Mouse (Mus musculus): Measurements from ENCODE around the gene Slc12a8. TPM values are rescaled to one million over a fixed set of nuclear protein-coding genes. Genes with fewer than 3 reads are reported as not detected.

The Slc12a8 gene
- 0.06 and 0.14 TPM in 2 replicates for polyA plus RNA-seq (2015; fragmentation: Nextera tagmentation; extraction: Ambion mirVana)

GRCm38 (mm10) chr16:33516807-33517565 lies at the start of gene Slc12a8:
Gene Slc12a8, plus strand, starts transcription at chr16:33517328.
- H3K9ac ChIP-seq (ENCODE audit: low read depth, low read length), result no peak within 1 kb of the TSS
- H3K27ac ChIP-seq (ENCODE audit: low read length), result no peak within 1 kb of the TSS

GRCm38 (mm10) chr16:33467451-33467850 lies 49.7 kb upstream of the Slc12a8 start:
- Histone ChIP-seq H3K4me3 (ENCODE audit: low read depth, low read length) (no peak overlapping the region), H3K27me3 (ENCODE audit: control insufficient read depth, insufficient read depth, low read depth, low read length) (no peaks in the 10 kb centered on the region), H3K9ac (ENCODE audit: low read depth, low read length) (no peak overlapping the region), H3K9me3 (replicated peaks; ENCODE audit: control insufficient read depth, low read length) (no peaks in the 10 kb centered on the region), H3K4me2 (ENCODE audit: low read depth, low read length) (no peak overlapping the region), H3K27ac (ENCODE audit: low read length) (no peak overlapping the region), H3K36me3 (ENCODE audit: control insufficient read depth, insufficient read depth) (no peaks in the 10 kb centered on the region), H3K4me1 (ENCODE audit: control insufficient read depth, low read depth, low read length) (no peaks in the 10 kb centered on the region)
- ATAC-seq (ENCODE audit: low read depth), result no peak
- WGBS (ENCODE audit: insufficient replicate concordance), result 58% methylated on average over 6 of the region's 6 CpGs

More at GRCm38 (mm10) chr16:33516807-33517565, at the start of gene Slc12a8:
- Histone ChIP-seq H3K4me3 (ENCODE audit: low read depth, low read length) (no peak within 1 kb of the TSS), H3K4me1 (ENCODE audit: control insufficient read depth, low read depth, low read length) (no peaks in the 10 kb centered on the region), H3K27me3 (ENCODE audit: control insufficient read depth, insufficient read depth, low read depth, low read length) (peaks cover 6% of the 10 kb centered on the region; the same call in 1 of the 2 replicates), H3K9me3 (replicated peaks; ENCODE audit: control insufficient read depth, low read length) (no peaks in the 10 kb centered on the region), H3K36me3 (ENCODE audit: control insufficient read depth, insufficient read depth) (no peaks in the 10 kb centered on the region), H3K4me2 (ENCODE audit: low read depth, low read length) (peak within 1 kb of the TSS; percentile 43)
- no peak for ATAC-seq (ENCODE audit: low read depth)
- WGBS (ENCODE audit: insufficient replicate concordance), result 12% methylated on average over 26 of the region's 27 CpGs

GRCm38 (mm10) chr16:33469973-33470372 lies 47.2 kb upstream of the Slc12a8 start:
- Histone ChIP-seq H3K36me3 (ENCODE audit: control insufficient read depth, insufficient read depth) (no peaks in the 10 kb centered on the region), H3K9me3 (replicated peaks; ENCODE audit: control insufficient read depth, low read length) (no peaks in the 10 kb centered on the region), H3K4me3 (ENCODE audit: low read depth, low read length) (no peak overlapping the region), H3K27ac (ENCODE audit: low read length) (no peak overlapping the region), H3K27me3 (ENCODE audit: control insufficient read depth, insufficient read depth, low read depth, low read length) (no peaks in the 10 kb centered on the region), H3K4me2 (ENCODE audit: low read depth, low read length) (no peak overlapping the region), H3K4me1 (ENCODE audit: control insufficient read depth, low read depth, low read length) (no peaks in the 10 kb centered on the region), H3K9ac (ENCODE audit: low read depth, low read length) (no peak overlapping the region)
- no peak for ATAC-seq (ENCODE audit: low read depth)

- Histone ChIP-seq H3K36me3 (ENCODE audit: control insufficient read depth, insufficient read depth) (no peaks in the 10 kb centered on the region; the same call in 1 of the 2 replicates), H3K4me2 (ENCODE audit: low read depth, low read length) (no peak overlapping the region), H3K9ac (ENCODE audit: low read depth, low read length) (no peak overlapping the region), H3K27me3 (ENCODE audit: control insufficient read depth, insufficient read depth, low read depth, low read length) (no peaks in the 10 kb centered on the region), H3K9me3 (replicated peaks; ENCODE audit: control insufficient read depth, low read length) (no peaks in the 10 kb centered on the region), H3K27ac (ENCODE audit: low read length) (no peak overlapping the region), H3K4me1 (ENCODE audit: control insufficient read depth, low read depth, low read length) (no peaks in the 10 kb centered on the region), H3K4me3 (ENCODE audit: low read depth, low read length) (no peak overlapping the region)
- WGBS (ENCODE audit: insufficient replicate concordance), result 56% methylated on average over 6 of the region's 6 CpGs
- no peak for ATAC-seq (ENCODE audit: low read depth)
These were observed 42.7 kb upstream of the Slc12a8 start for GRCm38 (mm10) chr16:33474381-33474780.

DNA sequence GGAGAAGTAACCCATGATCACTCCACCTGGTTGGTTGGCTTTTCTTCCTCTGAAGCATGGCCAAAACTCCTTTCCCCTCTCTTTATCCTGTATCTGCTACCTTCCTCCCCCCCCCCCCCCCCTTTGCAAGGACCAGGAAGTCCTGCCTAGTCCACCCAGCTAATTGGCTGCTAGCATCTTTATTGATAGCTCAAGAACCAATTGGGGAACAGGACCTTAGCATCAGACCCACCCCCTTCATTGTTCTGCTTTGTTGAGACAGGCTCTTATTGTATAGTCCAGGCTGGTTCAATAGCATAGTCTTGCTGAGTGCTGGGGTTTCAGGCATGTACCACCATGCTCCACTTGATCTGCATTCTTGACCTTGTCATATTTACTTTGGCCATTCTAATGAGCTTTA lies 37.2 kb upstream of the Slc12a8 start:
- Histone ChIP-seq H3K4me1 (ENCODE audit: control insufficient read depth, low read depth, low read length) (no peaks in the 10 kb centered on the region), H3K4me2 (ENCODE audit: low read depth, low read length) (no peak overlapping the region), H3K4me3 (ENCODE audit: low read depth, low read length) (no peak overlapping the region), H3K27ac (ENCODE audit: low read length) (no peak overlapping the region), H3K36me3 (ENCODE audit: control insufficient read depth, insufficient read depth) (no peaks in the 10 kb centered on the region; the same call in 1 of the 2 replicates), H3K27me3 (ENCODE audit: control insufficient read depth, insufficient read depth, low read depth, low read length) (no peaks in the 10 kb centered on the region), H3K9ac (ENCODE audit: low read depth, low read length) (no peak overlapping the region), H3K9me3 (replicated peaks; ENCODE audit: control insufficient read depth, low read length) (no peaks in the 10 kb centered on the region)
- ATAC-seq (ENCODE audit: low read depth), result no peak

DNA sequence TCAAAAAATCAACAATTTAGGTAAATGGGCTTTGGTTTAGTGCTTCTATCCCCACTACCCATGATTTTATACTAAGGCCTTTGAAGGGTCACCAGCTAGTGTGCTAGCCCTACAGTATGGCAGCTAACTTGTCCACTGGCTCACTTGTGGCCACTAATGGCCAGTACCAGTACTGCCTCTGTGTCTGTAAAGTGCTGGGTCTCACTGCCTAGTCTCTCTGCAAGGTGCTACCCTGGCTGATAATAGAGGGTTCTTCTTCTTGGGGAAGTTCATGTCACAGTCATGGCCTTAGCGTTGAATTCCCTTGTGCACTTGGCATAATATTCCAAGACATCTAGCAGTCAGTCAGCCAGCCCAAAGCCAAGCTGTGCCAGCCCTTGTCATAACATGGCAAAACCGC lies 36.0 kb upstream of the Slc12a8 start:
- Histone ChIP-seq H3K9ac (ENCODE audit: low read depth, low read length) (no peak overlapping the region), H3K36me3 (ENCODE audit: control insufficient read depth, insufficient read depth) (no peaks in the 10 kb centered on the region), H3K27me3 (ENCODE audit: control insufficient read depth, insufficient read depth, low read depth, low read length) (no peaks in the 10 kb centered on the region), H3K27ac (ENCODE audit: low read length) (no peak overlapping the region), H3K4me2 (ENCODE audit: low read depth, low read length) (no peak overlapping the region), H3K4me1 (ENCODE audit: control insufficient read depth, low read depth, low read length) (no peaks in the 10 kb centered on the region), H3K9me3 (replicated peaks; ENCODE audit: control insufficient read depth, low read length) (no peaks in the 10 kb centered on the region), H3K4me3 (ENCODE audit: low read depth, low read length) (no peak overlapping the region)
- ATAC-seq (ENCODE audit: low read depth), result no peak
- WGBS (ENCODE audit: insufficient replicate concordance), result 88% methylated on average over 2 of the region's 2 CpGs

DNA sequence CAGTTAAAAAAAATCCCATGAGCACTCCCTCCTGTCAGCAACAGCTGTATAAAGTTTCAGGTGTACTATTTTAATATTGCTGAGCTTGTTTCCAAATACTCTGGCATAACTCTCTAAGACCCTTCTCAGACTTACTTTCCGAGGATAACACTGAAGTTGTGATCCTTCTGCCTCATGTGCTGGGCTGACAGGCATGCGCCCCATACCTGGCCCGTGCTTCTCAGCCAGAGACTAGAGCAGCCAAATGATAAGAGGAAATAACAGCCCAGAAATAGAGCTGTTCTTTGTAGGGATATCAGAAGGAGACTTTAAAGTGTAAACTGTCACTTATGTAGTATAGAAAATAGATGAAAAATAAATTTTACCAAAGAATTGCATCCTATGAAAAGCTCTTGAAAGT lies 34.8 kb upstream of the Slc12a8 start:
- H3K36me3 ChIP-seq (ENCODE audit: control insufficient read depth, insufficient read depth), result no peaks in the 10 kb centered on the region
- no peak overlapping the region for H3K9ac ChIP-seq (ENCODE audit: low read depth, low read length)
- no peak overlapping the region for H3K27ac ChIP-seq (ENCODE audit: low read length)
- no peaks in the 10 kb centered on the region for H3K27me3 ChIP-seq (ENCODE audit: control insufficient read depth, insufficient read depth, low read depth, low read length)
- no peaks in the 10 kb centered on the region for H3K9me3 ChIP-seq (replicated peaks; ENCODE audit: control insufficient read depth, low read length)
- H3K4me2 ChIP-seq (ENCODE audit: low read depth, low read length), result no peak overlapping the region
- H3K4me1 ChIP-seq (ENCODE audit: control insufficient read depth, low read depth, low read length), result no peaks in the 10 kb centered on the region
- ATAC-seq (ENCODE audit: low read depth), result no peak
- 80% methylated on average over 3 of the region's 3 CpGs for WGBS (ENCODE audit: insufficient replicate concordance)
- H3K4me3 ChIP-seq (ENCODE audit: low read depth, low read length), result no peak overlapping the region

DNA sequence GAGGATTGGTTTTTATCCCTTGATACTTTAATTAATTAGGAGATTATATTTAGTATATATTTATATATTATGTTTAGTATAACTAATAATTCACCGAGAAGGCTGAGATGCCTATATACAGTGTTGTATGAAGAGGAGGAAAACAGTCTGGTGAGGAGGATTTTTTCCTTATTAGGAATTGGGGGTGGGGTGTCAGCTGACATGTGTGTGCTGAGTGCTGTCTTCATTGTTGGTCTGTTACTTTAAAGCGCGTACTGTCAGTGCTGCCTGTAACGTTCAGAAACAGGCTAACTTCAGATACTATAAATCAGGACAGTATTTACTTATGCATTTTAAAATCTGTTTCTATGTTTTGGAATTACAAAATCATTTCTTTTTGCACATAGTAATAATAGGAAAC lies 29.4 kb upstream of the Slc12a8 start:
- no peaks in the 10 kb centered on the region for H3K4me1 ChIP-seq (ENCODE audit: control insufficient read depth, low read depth, low read length)
- H3K4me2 ChIP-seq (ENCODE audit: low read depth, low read length), result no peak overlapping the region
- H3K27me3 ChIP-seq (ENCODE audit: control insufficient read depth, insufficient read depth, low read depth, low read length), result no peaks in the 10 kb centered on the region
- 90% methylated on average over 4 of the region's 4 CpGs for WGBS (ENCODE audit: insufficient replicate concordance)
- H3K27ac ChIP-seq (ENCODE audit: low read length), result no peak overlapping the region
- H3K9me3 ChIP-seq (replicated peaks; ENCODE audit: control insufficient read depth, low read length), result no peaks in the 10 kb centered on the region
- H3K36me3 ChIP-seq (ENCODE audit: control insufficient read depth, insufficient read depth), result no peaks in the 10 kb centered on the region
- H3K9ac ChIP-seq (ENCODE audit: low read depth, low read length), result no peak overlapping the region
- no peak for ATAC-seq (ENCODE audit: low read depth)
- H3K4me3 ChIP-seq (ENCODE audit: low read depth, low read length), result no peak overlapping the region

DNA sequence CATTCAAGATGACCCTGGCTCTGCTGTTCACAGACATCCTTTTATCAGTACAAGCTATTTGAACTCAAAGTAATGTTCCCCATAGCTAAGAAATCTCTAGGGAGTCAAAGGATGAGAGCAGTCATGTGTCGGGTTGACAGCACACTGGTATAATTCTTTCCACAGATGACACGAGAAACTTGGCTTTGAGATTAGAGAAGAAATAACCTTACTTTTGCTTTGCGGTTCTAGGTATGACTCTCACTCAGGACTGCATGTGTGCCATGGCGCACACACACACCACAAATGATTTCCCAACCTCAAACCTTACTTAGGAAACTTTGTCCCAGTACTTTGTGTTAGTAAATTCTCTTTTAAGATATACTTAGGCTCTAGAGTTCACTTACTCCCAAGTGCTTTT lies 22.8 kb upstream of the Slc12a8 start:
- Histone ChIP-seq H3K27ac (ENCODE audit: low read length) (no peak overlapping the region), H3K4me3 (ENCODE audit: low read depth, low read length) (no peak overlapping the region), H3K27me3 (ENCODE audit: control insufficient read depth, insufficient read depth, low read depth, low read length) (no peaks in the 10 kb centered on the region), H3K9me3 (replicated peaks; ENCODE audit: control insufficient read depth, low read length) (no peaks in the 10 kb centered on the region), H3K4me2 (ENCODE audit: low read depth, low read length) (no peak overlapping the region), H3K36me3 (ENCODE audit: control insufficient read depth, insufficient read depth) (peaks cover 5% of the 10 kb centered on the region), H3K9ac (ENCODE audit: low read depth, low read length) (no peak overlapping the region), H3K4me1 (ENCODE audit: control insufficient read depth, low read depth, low read length) (no peaks in the 10 kb centered on the region)
- WGBS (ENCODE audit: insufficient replicate concordance), result 77% methylated on average over 4 of the region's 4 CpGs
- no peak for ATAC-seq (ENCODE audit: low read depth)

All from liver, embryonic 16.5 days (tissue).